Mouse (Mus musculus): Measurements from ENCODE around the gene Simc1. TPM values are rescaled to one million over a fixed set of nuclear protein-coding genes. Genes with fewer than 3 reads are reported as not detected.

Simc1 gene
- polyA plus RNA-seq, 1 experiment from 2014 or later: 4.4 TPM

DNA sequence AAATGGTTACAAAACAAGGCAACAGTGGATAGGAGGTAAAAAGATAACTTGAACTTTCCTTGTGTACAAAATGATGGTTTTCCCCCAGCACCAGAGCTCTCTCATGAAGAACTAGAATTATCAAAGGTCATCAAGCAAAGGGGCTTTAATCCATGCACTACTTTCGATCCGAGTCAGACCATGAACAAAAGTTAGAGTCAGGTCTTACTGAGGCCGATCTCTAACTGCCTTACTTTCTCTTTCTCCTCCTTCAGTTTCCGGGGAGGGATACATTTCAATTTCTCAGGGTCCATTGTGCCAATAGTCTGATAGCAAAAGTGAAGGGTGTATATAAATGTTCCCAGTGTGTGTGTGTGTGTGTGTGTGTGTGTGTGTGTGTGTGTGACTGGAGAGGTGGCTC lies 69.0 kb downstream of the Simc1 start:
- Histone ChIP-seq H3K4me2 (ENCODE audit: low read depth, low read length) (no peak overlapping the region), H3K9me3 (replicated peaks; ENCODE audit: control insufficient read depth, low read length) (no peaks in the 10 kb centered on the region), H3K9ac (ENCODE audit: low read length) (no peak overlapping the region), H3K4me3 (ENCODE audit: low read length) (no peak overlapping the region), H3K36me3 (ENCODE audit: control insufficient read depth, insufficient read depth) (no peaks in the 10 kb centered on the region), H3K27me3 (ENCODE audit: control insufficient read depth, insufficient read depth, low read length) (no peaks in the 10 kb centered on the region), H3K4me1 (ENCODE audit: control insufficient read depth, insufficient read depth, low read length) (peaks cover 9% of the 10 kb centered on the region), H3K27ac (ENCODE audit: low read length) (no peak overlapping the region)
- ATAC-seq (replicated peaks; ENCODE audit: extremely low read depth, insufficient read depth, low FRiP score): no peak
- 87% methylated on average over 4 of the region's 4 CpGs for WGBS

DNA sequence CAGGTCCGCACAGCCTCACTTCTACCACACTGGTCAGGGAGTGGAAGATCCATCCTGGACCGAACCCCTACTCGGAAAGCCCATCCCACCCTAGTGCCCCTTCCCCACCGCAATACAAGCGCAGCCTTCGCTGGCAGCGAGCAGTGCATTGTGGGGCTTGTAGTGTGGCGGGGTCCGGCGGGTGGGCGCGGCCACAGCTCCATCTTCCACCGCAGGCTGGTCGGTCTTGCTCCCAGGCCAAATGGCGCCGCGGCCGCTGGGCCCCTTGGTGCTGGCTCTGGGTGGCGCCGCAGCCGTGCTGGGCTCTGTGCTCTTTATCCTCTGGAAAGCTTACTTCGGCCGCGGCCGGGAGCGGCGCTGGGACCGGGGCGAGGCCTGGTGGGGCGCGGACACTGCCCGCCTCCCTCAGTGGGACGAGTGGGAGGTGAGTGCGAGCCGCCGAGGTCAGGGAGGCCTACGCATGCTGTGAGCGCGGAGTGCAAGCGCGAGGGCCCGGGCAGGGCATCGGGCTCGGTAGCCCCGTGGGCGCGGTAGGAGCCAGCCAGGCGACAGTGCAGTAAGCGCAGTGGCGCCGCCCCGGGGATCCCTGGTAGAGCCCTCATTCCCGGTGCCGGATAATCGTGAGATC lies 71.4 kb downstream of the Simc1 start, which contains the start of gene Arl10:
Arl10 (plus strand) TSS at position 162 of the 628 bp plus-strand sequence.
- H3K36me3 ChIP-seq (ENCODE audit: control insufficient read depth, insufficient read depth): peaks cover 7% of the 10 kb centered on the region
- peaks cover 9% of the 10 kb centered on the region for H3K4me1 ChIP-seq (ENCODE audit: control insufficient read depth, insufficient read depth, low read length)
- under 1% methylated on average over 53 of the region's 55 CpGs for WGBS
- peak within 1 kb of the TSS; percentile 81 for H3K27ac ChIP-seq (ENCODE audit: low read length)
- peak; percentile 91 for ATAC-seq (replicated peaks; ENCODE audit: extremely low read depth, insufficient read depth, low FRiP score)
- no peaks in the 10 kb centered on the region for H3K9me3 ChIP-seq (replicated peaks; ENCODE audit: control insufficient read depth, low read length)
- H3K27me3 ChIP-seq (ENCODE audit: control insufficient read depth, insufficient read depth, low read length): no peaks in the 10 kb centered on the region
- H3K9ac ChIP-seq (ENCODE audit: low read length): peak within 1 kb of the TSS; percentile 81
- peak within 1 kb of the TSS; percentile 87 for H3K4me2 ChIP-seq (ENCODE audit: low read depth, low read length)
- peak within 1 kb of the TSS; percentile 82 for H3K4me3 ChIP-seq (ENCODE audit: low read length)

GRCm38 (mm10) chr13:54575489-54575888 lies 71.9 kb downstream of the Simc1 start:
- ATAC-seq (replicated peaks; ENCODE audit: extremely low read depth, insufficient read depth, low FRiP score): no peak
- peak overlapping the region; percentile 87 for H3K4me2 ChIP-seq (ENCODE audit: low read depth, low read length)

DNA sequence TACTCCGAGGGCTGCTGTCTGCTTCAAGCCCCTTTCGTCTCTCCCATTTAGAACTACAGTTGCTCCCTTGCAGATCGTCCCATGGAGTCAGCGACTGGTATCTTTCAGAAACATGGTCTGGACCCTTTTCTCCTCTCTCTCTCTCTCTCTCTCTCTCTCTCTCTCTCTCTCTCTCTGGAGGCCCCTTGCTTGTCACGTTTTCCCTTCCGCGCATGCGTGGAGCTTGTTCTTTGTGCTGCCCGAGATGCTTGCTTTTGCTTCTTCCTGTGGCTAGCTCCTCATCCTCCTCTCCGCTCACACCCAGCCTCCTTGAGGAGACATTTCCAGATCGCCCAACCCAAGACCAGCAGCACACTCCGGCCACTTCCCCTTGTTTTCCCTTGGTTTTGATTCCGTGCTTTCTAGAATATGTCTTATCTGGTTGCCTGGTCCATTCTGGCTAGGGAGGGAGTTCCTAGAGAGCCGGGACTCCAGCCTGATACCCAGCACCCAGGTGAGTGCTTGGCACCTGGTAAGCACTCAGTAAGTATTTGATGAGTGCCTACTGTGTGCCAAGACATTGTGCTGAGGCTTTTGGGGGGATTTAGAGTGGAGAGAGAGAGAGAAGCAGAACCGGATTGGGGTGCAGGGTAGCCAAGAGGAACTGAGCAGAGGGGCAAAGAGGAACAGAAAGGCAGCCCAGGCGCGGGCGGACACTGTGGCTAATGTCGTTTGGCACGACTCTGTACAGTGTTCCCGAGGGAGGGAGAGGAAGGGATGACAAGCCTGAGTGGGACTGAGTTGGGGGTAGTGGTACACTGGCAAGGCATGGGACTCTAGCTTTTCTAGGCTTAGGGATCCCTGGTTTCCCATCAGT lies 74.3 kb downstream of the Simc1 start:
- no peak overlapping the region for H3K27ac ChIP-seq (ENCODE audit: low read length)
- no peak overlapping the region for H3K4me3 ChIP-seq (ENCODE audit: low read length)
- peaks cover 9% of the 10 kb centered on the region for H3K4me1 ChIP-seq (ENCODE audit: control insufficient read depth, insufficient read depth, low read length)
- no peak for ATAC-seq (replicated peaks; ENCODE audit: extremely low read depth, insufficient read depth, low FRiP score)
- peaks cover 19% of the 10 kb centered on the region for H3K36me3 ChIP-seq (ENCODE audit: control insufficient read depth, insufficient read depth)
- H3K4me2 ChIP-seq (ENCODE audit: low read depth, low read length): no peak overlapping the region
- H3K27me3 ChIP-seq (ENCODE audit: control insufficient read depth, insufficient read depth, low read length): no peaks in the 10 kb centered on the region
- WGBS: 79% methylated on average over 21 of the region's 21 CpGs
- H3K9me3 ChIP-seq (replicated peaks; ENCODE audit: control insufficient read depth, low read length): no peaks in the 10 kb centered on the region
- H3K9ac ChIP-seq (ENCODE audit: low read length): no peak overlapping the region

More at GRCm38 (mm10) chr13:54575489-54575888, 71.9 kb downstream of the Simc1 start:
- WGBS: 1% methylated on average over 19 of the region's 19 CpGs
- Histone ChIP-seq H3K9ac (ENCODE audit: low read length) (peak overlapping the region; percentile 81), H3K4me3 (ENCODE audit: low read length) (peak overlapping the region; percentile 82), H3K9me3 (replicated peaks; ENCODE audit: control insufficient read depth, low read length) (no peaks in the 10 kb centered on the region), H3K4me1 (ENCODE audit: control insufficient read depth, insufficient read depth, low read length) (peaks cover 9% of the 10 kb centered on the region), H3K27me3 (ENCODE audit: control insufficient read depth, insufficient read depth, low read length) (no peaks in the 10 kb centered on the region), H3K27ac (ENCODE audit: low read length) (peak overlapping the region; percentile 81), H3K36me3 (ENCODE audit: control insufficient read depth, insufficient read depth) (peaks cover 9% of the 10 kb centered on the region)

- no peak for ATAC-seq (replicated peaks; ENCODE audit: extremely low read depth, insufficient read depth, low FRiP score)
- no peaks in the 10 kb centered on the region for H3K4me1 ChIP-seq (ENCODE audit: control insufficient read depth, insufficient read depth, low read length)
- WGBS: 57% methylated on average over 2 of the region's 2 CpGs
- no peak overlapping the region for H3K4me3 ChIP-seq (ENCODE audit: low read length)
- no peak overlapping the region for H3K4me2 ChIP-seq (ENCODE audit: low read depth, low read length)
- no peaks in the 10 kb centered on the region for H3K27me3 ChIP-seq (ENCODE audit: control insufficient read depth, insufficient read depth, low read length)
- H3K9me3 ChIP-seq (replicated peaks; ENCODE audit: control insufficient read depth, low read length): no peaks in the 10 kb centered on the region
- no peak overlapping the region for H3K27ac ChIP-seq (ENCODE audit: low read length)
- no peak overlapping the region for H3K9ac ChIP-seq (ENCODE audit: low read length)
- H3K36me3 ChIP-seq (ENCODE audit: control insufficient read depth, insufficient read depth): peaks cover 43% of the 10 kb centered on the region
These were observed 77.8 kb downstream of the Simc1 start for GRCm38 (mm10) chr13:54581385-54581784.

- Histone ChIP-seq H3K9me3 (replicated peaks; ENCODE audit: control insufficient read depth, low read length) (no peaks in the 10 kb centered on the region), H3K4me1 (ENCODE audit: control insufficient read depth, insufficient read depth, low read length) (no peaks in the 10 kb centered on the region), H3K4me3 (ENCODE audit: low read length) (no peak overlapping the region), H3K9ac (ENCODE audit: low read length) (no peak overlapping the region), H3K36me3 (ENCODE audit: control insufficient read depth, insufficient read depth) (peaks cover 43% of the 10 kb centered on the region), H3K27ac (ENCODE audit: low read length) (no peak overlapping the region), H3K27me3 (ENCODE audit: control insufficient read depth, insufficient read depth, low read length) (no peaks in the 10 kb centered on the region), H3K4me2 (ENCODE audit: low read depth, low read length) (no peak overlapping the region)
- ATAC-seq (replicated peaks; ENCODE audit: extremely low read depth, insufficient read depth, low FRiP score): no peak
- 69% methylated on average over 10 of the region's 10 CpGs for WGBS
These were observed 78.5 kb downstream of the Simc1 start for GRCm38 (mm10) chr13:54582126-54582525.

DNA sequence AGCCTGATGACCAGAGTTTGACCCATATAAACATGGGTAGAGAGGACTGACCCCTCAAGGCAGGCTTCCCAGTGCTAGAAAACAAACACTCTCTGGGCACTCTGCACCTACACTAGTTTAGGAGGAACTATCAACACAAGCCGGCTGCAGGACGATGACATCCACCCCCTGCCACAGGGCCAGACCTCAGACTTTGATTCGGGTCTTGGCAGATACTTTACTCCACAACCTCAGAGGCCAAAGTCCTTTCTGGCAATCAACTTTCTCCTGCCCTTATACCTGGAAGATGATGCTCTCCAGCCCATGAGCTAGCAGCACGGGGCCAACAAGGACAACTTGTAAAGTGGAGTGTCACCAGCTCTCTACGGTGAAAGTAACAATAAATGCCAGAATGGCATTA lies 79.3 kb downstream of the Simc1 start:
- Histone ChIP-seq H3K4me3 (ENCODE audit: low read length) (no peak overlapping the region), H3K4me1 (ENCODE audit: control insufficient read depth, insufficient read depth, low read length) (no peaks in the 10 kb centered on the region), H3K9me3 (replicated peaks; ENCODE audit: control insufficient read depth, low read length) (no peaks in the 10 kb centered on the region), H3K27ac (ENCODE audit: low read length) (no peak overlapping the region), H3K9ac (ENCODE audit: low read length) (no peak overlapping the region), H3K4me2 (ENCODE audit: low read depth, low read length) (no peak overlapping the region), H3K27me3 (ENCODE audit: control insufficient read depth, insufficient read depth, low read length) (no peaks in the 10 kb centered on the region), H3K36me3 (ENCODE audit: control insufficient read depth, insufficient read depth) (peaks cover 48% of the 10 kb centered on the region)
- ATAC-seq (replicated peaks; ENCODE audit: extremely low read depth, insufficient read depth, low FRiP score): no peak
- WGBS: 80% methylated on average over 5 of the region's 5 CpGs

DNA sequence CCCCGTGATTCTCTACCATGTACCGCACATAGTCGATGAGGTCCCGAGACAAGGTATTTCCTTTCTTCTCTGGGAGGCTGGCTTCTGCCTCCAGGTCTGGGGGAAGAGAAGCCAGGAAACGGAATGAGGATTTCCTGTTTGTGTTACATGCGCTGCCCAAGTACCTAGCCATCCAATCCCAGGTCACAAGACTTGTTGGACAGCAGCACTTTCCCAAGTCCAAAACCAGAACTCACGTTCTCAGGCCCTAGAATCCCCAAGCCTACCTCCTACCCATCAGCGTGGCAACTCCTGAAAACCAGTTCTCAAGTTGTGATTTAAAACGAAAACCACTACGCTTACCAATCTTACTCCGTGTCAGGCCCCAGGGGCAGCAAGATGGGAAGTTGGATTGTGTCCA lies 82.3 kb downstream of the Simc1 start:
- Histone ChIP-seq H3K4me2 (ENCODE audit: low read depth, low read length) (no peak overlapping the region), H3K9ac (ENCODE audit: low read length) (no peak overlapping the region), H3K4me1 (ENCODE audit: control insufficient read depth, insufficient read depth, low read length) (peaks cover 8% of the 10 kb centered on the region; the same call in 1 of the 2 replicates), H3K4me3 (ENCODE audit: low read length) (no peak overlapping the region), H3K36me3 (ENCODE audit: control insufficient read depth, insufficient read depth) (peaks cover 36% of the 10 kb centered on the region), H3K27ac (ENCODE audit: low read length) (no peak overlapping the region), H3K9me3 (replicated peaks; ENCODE audit: control insufficient read depth, low read length) (no peaks in the 10 kb centered on the region), H3K27me3 (ENCODE audit: control insufficient read depth, insufficient read depth, low read length) (no peaks in the 10 kb centered on the region)
- 76% methylated on average over 11 of the region's 11 CpGs for WGBS
- ATAC-seq (replicated peaks; ENCODE audit: extremely low read depth, insufficient read depth, low FRiP score): no peak

DNA sequence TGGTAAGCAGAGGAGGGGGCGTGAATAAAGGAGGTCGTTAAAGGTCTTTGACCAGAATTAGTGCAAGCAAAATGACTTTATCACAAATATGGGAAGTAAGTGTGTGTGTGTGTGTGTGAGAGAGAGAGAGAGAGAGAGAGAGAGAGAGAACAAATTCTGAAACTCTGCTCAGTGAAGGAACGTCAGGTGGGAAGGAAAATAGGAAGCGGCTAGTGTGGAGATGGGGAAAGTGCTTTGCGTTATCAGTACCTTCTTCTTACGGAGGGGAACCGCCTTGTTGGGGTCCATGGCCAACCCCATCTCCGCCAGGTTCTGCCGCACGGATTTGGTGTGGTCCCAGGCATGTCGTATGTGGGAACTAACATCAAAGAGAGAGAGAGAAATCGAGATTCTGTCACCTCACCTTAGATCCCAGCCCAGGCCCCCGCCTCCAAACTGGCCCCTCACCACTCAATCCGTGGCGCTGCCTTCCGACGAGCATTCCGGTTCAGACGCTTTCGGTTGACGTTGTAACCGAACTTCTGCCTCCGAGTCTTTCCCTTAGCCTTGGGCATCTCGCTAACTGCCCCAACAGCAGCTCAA lies 85.9 kb downstream of the Simc1 start:
- peak; percentile 14 for ATAC-seq (replicated peaks; ENCODE audit: extremely low read depth, insufficient read depth, low FRiP score)
- peak overlapping the region; percentile 93 for H3K4me3 ChIP-seq (ENCODE audit: low read length)
- peak overlapping the region; percentile 77 for H3K9ac ChIP-seq (ENCODE audit: low read length)
- no peaks in the 10 kb centered on the region for H3K9me3 ChIP-seq (replicated peaks; ENCODE audit: control insufficient read depth, low read length)
- peak overlapping the region; percentile 86 for H3K4me2 ChIP-seq (ENCODE audit: low read depth, low read length)
- peaks cover 20% of the 10 kb centered on the region for H3K36me3 ChIP-seq (ENCODE audit: control insufficient read depth, insufficient read depth)
- no peaks in the 10 kb centered on the region for H3K27me3 ChIP-seq (ENCODE audit: control insufficient read depth, insufficient read depth, low read length)
- under 1% methylated on average over 24 of the region's 24 CpGs for WGBS
- H3K27ac ChIP-seq (ENCODE audit: low read length): peak overlapping the region; percentile 33; the same call in 1 of the 2 replicates
- H3K4me1 ChIP-seq (ENCODE audit: control insufficient read depth, insufficient read depth, low read length): peaks cover 19% of the 10 kb centered on the region
